Mouse (Mus musculus) megakaryocyte progenitor cell, adult 5-6 weeks (primary cell): ENCODE measurements around the gene Lpxn. TPM values are rescaled to one million over a fixed set of nuclear protein-coding genes. Genes with fewer than 3 reads are reported as not detected.

Experiments used
- ATAC-seq: replicated peaks from 2 replicates; pipeline ENCODE4 v1.8.0; 2016; ENCODE audit warnings: mild to moderate bottlenecking, moderate TSS enrichment, inconsistent platforms; ENCODE audit not compliant: poor library complexity
- total RNA-seq, 2 experiments: library from RNA; stranded (forward) in 1 of 2; stranded (reverse) in 1 of 2; fragments of 157-497, 149-512 nt in 1 of 2; fragments of 200-1000 nt in 1 of 2; gene quantifications; 2 replicates each; pipeline versions ENCODE4 v1.2.3 to v1.2.4; 2015 to 2017

Gene Lpxn
- total RNA-seq, 2 experiments from 2014 or later, result 4.6 to 5.1 TPM

- no peak for ATAC-seq
Measured at GRCm38 (mm10) chr19:12802830-12803229, 6.8 kb downstream of the Lpxn start.

- ATAC-seq, result no peak
Measured at GRCm38 (mm10) chr19:12804237-12804636, 8.2 kb downstream of the Lpxn start.

GRCm38 (mm10) chr19:12805730-12806129 is 9.7 kb downstream of the Lpxn start:
- peak; percentile 59 for ATAC-seq

- ATAC-seq, result 0 out of 2 replicates have a peak, but pooled peaks have one; percentile 14
Measured at GRCm38 (mm10) chr19:12806214-12806613, 10.2 kb downstream of the Lpxn start.

GRCm38 (mm10) chr19:12812644-12813364 is 16.8 kb downstream of the Lpxn start:
- peak; percentile 76 for ATAC-seq

- no peak for ATAC-seq
Measured at GRCm38 (mm10) chr19:12813883-12814282, 17.9 kb downstream of the Lpxn start.

GRCm38 (mm10) chr19:12818507-12818906 is 22.5 kb downstream of the Lpxn start:
- ATAC-seq, result peak; percentile 72

GRCm38 (mm10) chr19:12820383-12820782 is 24.4 kb downstream of the Lpxn start:
- ATAC-seq, result peak; percentile 73

- peak; percentile 68 for ATAC-seq
Measured at GRCm38 (mm10) chr19:12824549-12824948, 28.6 kb downstream of the Lpxn start.

GRCm38 (mm10) chr19:12830823-12831430 is 34.9 kb downstream of the Lpxn start:
- no peak for ATAC-seq

GRCm38 (mm10) chr19:12831559-12831958 is 35.6 kb downstream of the Lpxn start:
- no peak for ATAC-seq

GRCm38 (mm10) chr19:12833625-12834024 is 37.6 kb downstream of the Lpxn start:
- ATAC-seq, result peak; percentile 98

- ATAC-seq, result no peak
Measured at GRCm38 (mm10) chr19:12838507-12838906, 42.5 kb downstream of the Lpxn start.

- no peak for ATAC-seq
Measured at GRCm38 (mm10) chr19:12846382-12846781, 50.4 kb downstream of the Lpxn start, which contains the start of gene Gm5244. TSS of gene Gm5244 (plus strand) at chr19:12846682.

- no peak for ATAC-seq
Measured at GRCm38 (mm10) chr19:12856983-12857382, 61.0 kb downstream of the Lpxn start, which contains the start of gene Olfr1444. TSS of gene Olfr1444 (plus strand) at chr19:12857283.

Other genes starting within 250 kb of the Lpxn start
- gene Gm4952, start 196.2 kb upstream of the Lpxn start, total RNA-seq (2015), result not detected in 2 replicates
- gene Gm4952, start 196.2 kb upstream of the Lpxn start, total RNA-seq (2017), result not detected in 2 replicates
- gene Glyat, start 162.9 kb upstream of the Lpxn start, total RNA-seq (2015), result not detected in 2 replicates
- gene Glyat, start 162.9 kb upstream of the Lpxn start, total RNA-seq (2017), result not detected in 2 replicates
- not detected in 2 replicates for gene Olfr1442, start 125.8 kb upstream of the Lpxn start, total RNA-seq (2015)
- gene Olfr1442, start 125.8 kb upstream of the Lpxn start, total RNA-seq (2017), result not detected in 2 replicates
- gene Olfr1443, start 118.1 kb upstream of the Lpxn start, total RNA-seq (2015), result not detected in 2 replicates
- gene Olfr1443, start 118.1 kb upstream of the Lpxn start, total RNA-seq (2017), result not detected in 2 replicates
- not detected in 2 replicates for gene Keg1, start 100.4 kb upstream of the Lpxn start, total RNA-seq (2015)
- gene Keg1, start 100.4 kb upstream of the Lpxn start, total RNA-seq (2017), result not detected in 2 replicates
- 5.2 and 5.9 TPM in 2 replicates for gene Cntf, start 30.6 kb upstream of the Lpxn start, total RNA-seq (2015)
- gene Cntf, start 30.6 kb upstream of the Lpxn start, total RNA-seq (2017), result 1.1 and 3.0 TPM in 2 replicates
- 70.4 and 79.9 TPM in 2 replicates for gene Zfp91, start 67 bp upstream of the Lpxn start, total RNA-seq (2015)
- 85.2 and 92.8 TPM in 2 replicates for gene Zfp91, start 67 bp upstream of the Lpxn start, total RNA-seq (2017)
- gene Gm5244, start 50.5 kb downstream of the Lpxn start, total RNA-seq (2015), result not detected in 2 replicates
- gene Gm5244, start 50.5 kb downstream of the Lpxn start, total RNA-seq (2017), result not detected in 2 replicates
- gene Olfr1444, start 61.1 kb downstream of the Lpxn start, total RNA-seq (2015), result not detected in 2 replicates
- gene Olfr1444, start 61.1 kb downstream of the Lpxn start, total RNA-seq (2017), result not detected in 2 replicates
- not detected in 2 replicates for gene Olfr1445, start 87.7 kb downstream of the Lpxn start, total RNA-seq (2015)
- not detected in 2 replicates for gene Olfr1445, start 87.7 kb downstream of the Lpxn start, total RNA-seq (2017)
- gene Olfr1446, start 97.3 kb downstream of the Lpxn start, total RNA-seq (2015), result not detected in 2 replicates
- not detected in 2 replicates for gene Olfr1446, start 97.3 kb downstream of the Lpxn start, total RNA-seq (2017)
- not detected in 2 replicates for gene Olfr1447, start 107.5 kb downstream of the Lpxn start, total RNA-seq (2015)
- not detected in 2 replicates for gene Olfr1447, start 107.5 kb downstream of the Lpxn start, total RNA-seq (2017)
- gene Olfr1448, start 128.2 kb downstream of the Lpxn start, total RNA-seq (2015), result not detected in 2 replicates
- gene Olfr1448, start 128.2 kb downstream of the Lpxn start, total RNA-seq (2017), result not detected in 2 replicates
- not detected in 2 replicates for gene Olfr1449, start 134.6 kb downstream of the Lpxn start, total RNA-seq (2015)
- gene Olfr1449, start 134.6 kb downstream of the Lpxn start, total RNA-seq (2017), result not detected in 2 replicates
- not detected in 2 replicates for gene Olfr1450, start 154.1 kb downstream of the Lpxn start, total RNA-seq (2015)
- not detected in 2 replicates for gene Olfr1450, start 154.1 kb downstream of the Lpxn start, total RNA-seq (2017)
- not detected in 2 replicates for gene Olfr1451, start 198.8 kb downstream of the Lpxn start, total RNA-seq (2015)
- not detected in 2 replicates for gene Olfr1451, start 198.8 kb downstream of the Lpxn start, total RNA-seq (2017)
- gene Olfr1453, start 232.1 kb downstream of the Lpxn start, total RNA-seq (2015), result not detected in 2 replicates
- not detected in 2 replicates for gene Olfr1453, start 232.1 kb downstream of the Lpxn start, total RNA-seq (2017)